Mouse (Mus musculus) midbrain, embryonic 11.5 days (tissue): Measurements from ENCODE around the gene Igf2r. TPM values are rescaled to one million over a fixed set of nuclear protein-coding genes. Genes with fewer than 3 reads are reported as not detected.

ENCODE experiments used
- ATAC-seq: fragments of 200-750 bp; cut with Nextera tagmentation; 2 replicates; pipeline ENCODE4 v1.8.0; 2017; ENCODE audit warnings: moderate TSS enrichment, moderate library complexity; ENCODE audit not compliant: low FRiP score
- DNase-seq: peaks from one replicate; pipeline ENCODE4 v3.0.0; 2015; ENCODE audit warnings: low spot score; ENCODE audit errors: missing footprints
- H3K27ac ChIP-seq: fragments of 300-500 bp; sonication (generic); 2 replicates; pipeline ENCODE4 v1.5.1; 2014; ENCODE audit warnings: low read depth, low read length
- H3K27me3 ChIP-seq: fragments of 300-500 bp; sonication (generic); 2 replicates; pipeline ENCODE4 v1.6.1; 2014; ENCODE audit warnings: mild to moderate bottlenecking, low read length, moderate library complexity, mixed read lengths; ENCODE audit not compliant: control insufficient read depth, insufficient read depth
- H3K36me3 ChIP-seq: fragments of 300-500 bp; sonication (generic); 2 replicates; pipeline ENCODE4 v1.6.1; 2014; ENCODE audit warnings: mild to moderate bottlenecking, low read length, moderate library complexity, mixed read lengths; ENCODE audit not compliant: control insufficient read depth, insufficient read depth
- H3K4me1 ChIP-seq: fragments of 300-500 bp; sonication (generic); 2 replicates; pipeline ENCODE4 v1.6.1; 2014; ENCODE audit warnings: low read length; ENCODE audit not compliant: control insufficient read depth, insufficient read depth
- H3K4me2 ChIP-seq: fragments of 300-500 bp; sonication (generic); 2 replicates; pipeline ENCODE4 v1.6.1; 2014; ENCODE audit warnings: mild to moderate bottlenecking, moderate library complexity
- H3K4me3 ChIP-seq: fragments of 300-500 bp; sonication (generic); 2 replicates; pipeline ENCODE4 v1.5.1; 2014; ENCODE audit warnings: low read depth, low read length
- H3K9ac ChIP-seq: fragments of 300-500 bp; sonication (generic); 2 replicates; pipeline ENCODE4 v1.6.1; 2014; ENCODE audit warnings: low read length
- H3K9me3 ChIP-seq: fragments of 300-500 bp; sonication (generic); 2 replicates; pipeline ENCODE4 v1.6.1; 2016; ENCODE audit warnings: low read length; ENCODE audit not compliant: control insufficient read depth
- WGBS: fragments of 180-500 bp; shearing (Covaris S2); extraction: QIAGEN DNeasy Blood & Tissue Kit; methylation state at CpG from one replicate; pipeline ENCODE4 v1.1.7; 2014; 5-methylcytosine and 5-hydroxymethylcytosine counted together
- polyA plus RNA-seq: library from polyadenylated mRNA; unstranded; fragments of >200 nt; fragmentation: Nextera tagmentation; extraction: Ambion mirVana; gene quantifications from 2 replicates; pipeline ENCODE4 v1.2.1, GENCODE M21; 2014

Igf2r gene
- polyA plus RNA-seq, 1 experiment from 2014 or later: 14.9 TPM

GRCm38 (mm10) chr17:12700373-12700772, 69.1 kb downstream of the Igf2r start:
- 93% methylated on average over 6 of the region's 6 CpGs for WGBS
- Histone ChIP-seq H3K27me3 (no peaks in the 10 kb centered on the region), H3K4me2 (no peak overlapping the region), H3K27ac (no peak overlapping the region), H3K36me3 (peaks cover 30% of the 10 kb centered on the region), H3K4me3 (no peak overlapping the region), H3K9ac (no peak overlapping the region), H3K9me3 (no peaks in the 10 kb centered on the region), H3K4me1 (no peaks in the 10 kb centered on the region)
- DNase-seq (no peak), ATAC-seq (no peak)

- H3K27me3 ChIP-seq: no peaks in the 10 kb centered on the region
- no peak overlapping the region for H3K4me3 ChIP-seq
- WGBS: 94% methylated on average over 7 of the region's 7 CpGs
- no peak overlapping the region for H3K4me2 ChIP-seq
- H3K36me3 ChIP-seq: peaks cover 26% of the 10 kb centered on the region
- H3K27ac ChIP-seq: no peak overlapping the region
- H3K9me3 ChIP-seq: no peaks in the 10 kb centered on the region
- H3K9ac ChIP-seq: no peak overlapping the region
- no peak for ATAC-seq
- H3K4me1 ChIP-seq: no peaks in the 10 kb centered on the region
- no peak for DNase-seq
Observed at GRCm38 (mm10) chr17:12691899-12692298, 77.6 kb downstream of the Igf2r start.

- Histone ChIP-seq H3K27me3 (no peaks in the 10 kb centered on the region), H3K4me3 (no peak overlapping the region), H3K4me1 (no peaks in the 10 kb centered on the region), H3K4me2 (no peak overlapping the region), H3K9me3 (no peaks in the 10 kb centered on the region), H3K27ac (no peak overlapping the region), H3K9ac (no peak overlapping the region), H3K36me3 (peaks cover 23% of the 10 kb centered on the region)
- ATAC-seq: no peak
- WGBS: 78% methylated on average over 3 of the region's 3 CpGs
- DNase-seq: no peak
Observed at GRCm38 (mm10) chr17:12689537-12689936, 79.9 kb downstream of the Igf2r start.

DNA sequence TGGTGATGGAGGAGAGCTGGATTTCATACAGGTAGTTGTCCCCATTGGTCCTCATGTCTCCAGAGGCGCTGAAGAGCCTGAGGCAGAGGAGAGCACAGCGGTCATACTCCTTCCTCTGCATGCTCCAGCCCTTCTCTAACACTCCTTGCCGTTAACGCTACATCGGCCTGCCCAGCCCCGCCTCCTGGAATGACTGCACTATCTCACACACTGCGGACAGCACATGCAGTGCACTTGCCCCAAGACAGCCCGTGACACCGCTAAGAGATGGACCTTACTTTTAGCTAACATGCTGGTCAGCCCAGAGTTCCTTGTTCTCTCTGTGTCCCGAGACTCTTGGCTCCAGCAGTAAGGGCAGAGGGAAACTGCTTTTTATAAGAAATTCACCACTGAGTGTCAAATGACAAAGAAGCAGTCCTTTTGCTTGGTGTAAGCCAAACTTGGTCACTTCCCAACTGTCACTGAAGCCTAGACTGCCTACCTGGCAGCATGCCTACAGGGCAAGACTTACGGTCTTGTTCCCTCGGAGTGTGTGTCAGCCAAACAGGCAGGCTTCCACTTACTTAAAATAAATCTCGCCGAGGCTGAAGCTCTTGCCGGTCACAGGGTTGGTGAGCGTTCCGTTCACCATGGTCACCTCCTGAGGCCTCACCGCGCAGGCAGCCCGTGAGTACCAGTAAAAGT, 80.9 kb downstream of the Igf2r start:
- no peaks in the 10 kb centered on the region for H3K9me3 ChIP-seq
- no peak overlapping the region for H3K4me2 ChIP-seq
- ATAC-seq (no peak), DNase-seq (peak; percentile 35)
- H3K27ac ChIP-seq: no peak overlapping the region
- H3K4me3 ChIP-seq: no peak overlapping the region
- H3K4me1 ChIP-seq: no peaks in the 10 kb centered on the region
- WGBS: 95% methylated on average over 20 of the region's 20 CpGs
- H3K36me3 ChIP-seq: peaks cover 22% of the 10 kb centered on the region
- no peak overlapping the region for H3K9ac ChIP-seq
- no peaks in the 10 kb centered on the region for H3K27me3 ChIP-seq

DNA sequence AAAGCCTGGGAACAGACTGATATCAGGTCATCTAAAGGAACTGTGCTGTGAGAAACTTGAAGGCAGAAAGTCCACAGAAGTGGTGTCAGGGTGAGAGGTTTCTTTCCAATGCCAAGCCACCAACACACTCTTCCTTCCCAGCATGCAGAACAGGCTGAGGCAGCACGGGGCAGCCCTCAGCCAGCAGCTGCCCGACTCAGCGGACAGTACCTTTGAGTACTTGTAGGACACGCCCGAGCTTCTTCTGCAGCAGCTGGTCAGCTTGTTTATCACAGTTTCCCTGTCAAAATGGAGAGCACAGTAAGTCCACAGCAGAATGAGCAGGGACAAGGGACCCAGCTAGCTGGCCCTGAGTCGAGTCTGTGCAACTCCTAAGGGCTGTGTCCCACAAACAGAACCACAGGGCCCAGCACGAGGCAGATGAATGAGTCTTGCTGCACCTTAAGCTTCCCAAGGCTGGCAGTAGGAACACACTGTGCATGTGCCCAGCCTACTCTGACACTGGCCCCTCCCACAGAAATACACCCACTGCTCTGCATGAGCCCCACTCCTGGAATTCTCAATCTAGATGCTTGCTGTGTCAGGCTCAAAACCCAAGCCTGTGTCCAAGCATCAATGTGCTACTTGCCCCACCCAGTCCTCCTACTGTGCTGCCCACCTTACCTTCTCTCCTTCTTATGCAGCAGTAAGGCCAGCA, 84.4 kb downstream of the Igf2r start:
- no peak overlapping the region for H3K27ac ChIP-seq
- peaks cover 11% of the 10 kb centered on the region for H3K36me3 ChIP-seq
- no peak overlapping the region for H3K4me3 ChIP-seq
- no peak overlapping the region for H3K9ac ChIP-seq
- no peak for ATAC-seq
- 86% methylated on average over 7 of the region's 7 CpGs for WGBS
- no peaks in the 10 kb centered on the region for H3K9me3 ChIP-seq
- no peak overlapping the region for H3K4me2 ChIP-seq
- no peaks in the 10 kb centered on the region for H3K27me3 ChIP-seq
- DNase-seq: no peak
- H3K4me1 ChIP-seq: no peaks in the 10 kb centered on the region

GRCm38 (mm10) chr17:12684412-12684811, 85.1 kb downstream of the Igf2r start:
- WGBS: 82% methylated on average over 4 of the region's 4 CpGs
- H3K4me3 ChIP-seq: no peak overlapping the region
- H3K36me3 ChIP-seq: peaks cover 10% of the 10 kb centered on the region
- no peaks in the 10 kb centered on the region for H3K4me1 ChIP-seq
- H3K9me3 ChIP-seq: no peaks in the 10 kb centered on the region
- H3K27me3 ChIP-seq: no peaks in the 10 kb centered on the region
- H3K9ac ChIP-seq: no peak overlapping the region
- no peak overlapping the region for H3K27ac ChIP-seq
- ATAC-seq: no peak
- H3K4me2 ChIP-seq: no peak overlapping the region
- no peak for DNase-seq

DNA sequence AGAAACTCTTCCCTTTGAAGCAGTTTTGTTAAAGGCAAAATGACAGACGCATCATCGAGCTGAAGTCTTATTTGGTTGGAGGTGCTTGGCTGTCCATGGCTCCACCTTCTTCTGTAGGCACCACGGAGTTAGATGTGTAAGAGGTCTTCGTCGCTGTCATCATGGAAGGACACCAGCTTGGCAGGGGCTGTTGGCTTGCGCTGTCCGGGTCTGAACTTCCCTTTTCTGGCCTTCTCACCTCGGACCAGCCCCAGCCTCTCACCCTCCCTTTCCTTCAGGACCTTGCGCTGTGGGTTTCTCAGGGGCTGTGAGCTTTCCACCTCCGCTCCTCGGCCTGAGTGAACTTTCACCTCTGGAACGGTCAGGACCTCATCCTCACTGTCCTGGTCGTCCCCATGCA, 85.9 kb downstream of the Igf2r start:
- no peak overlapping the region for H3K4me2 ChIP-seq
- H3K9me3 ChIP-seq: no peaks in the 10 kb centered on the region
- ATAC-seq (no peak), DNase-seq (no peak)
- peaks cover 10% of the 10 kb centered on the region for H3K36me3 ChIP-seq
- no peak overlapping the region for H3K4me3 ChIP-seq
- no peaks in the 10 kb centered on the region for H3K4me1 ChIP-seq
- no peak overlapping the region for H3K9ac ChIP-seq
- no peak overlapping the region for H3K27ac ChIP-seq
- WGBS: 94% methylated on average over 13 of the region's 13 CpGs
- no peaks in the 10 kb centered on the region for H3K27me3 ChIP-seq

DNA sequence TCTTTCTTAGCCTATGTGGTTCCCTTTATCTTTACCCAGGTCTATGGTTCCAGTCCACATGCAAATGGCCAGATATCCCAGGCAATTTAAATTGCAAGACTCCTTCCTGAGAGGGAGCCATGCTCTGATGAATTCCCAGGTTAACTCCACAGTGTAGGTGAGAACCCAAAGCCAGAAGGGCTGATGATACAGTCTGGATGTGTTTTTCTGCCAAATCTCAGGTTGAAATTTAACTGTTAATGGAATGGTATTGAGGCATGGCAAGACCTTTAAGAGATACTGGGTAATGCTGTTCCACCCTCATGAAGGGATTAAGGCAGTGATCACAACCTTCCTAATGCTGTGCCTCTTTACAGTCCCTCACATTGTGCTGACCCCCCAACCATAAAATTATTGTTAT, 91.2 kb downstream of the Igf2r start:
- no peak overlapping the region for H3K4me3 ChIP-seq
- H3K27me3 ChIP-seq: no peaks in the 10 kb centered on the region
- H3K9me3 ChIP-seq: no peaks in the 10 kb centered on the region
- no peaks in the 10 kb centered on the region for H3K4me1 ChIP-seq
- no peaks in the 10 kb centered on the region for H3K36me3 ChIP-seq
- H3K9ac ChIP-seq: no peak overlapping the region
- no peak for ATAC-seq
- no peak overlapping the region for H3K4me2 ChIP-seq
- H3K27ac ChIP-seq: no peak overlapping the region
- DNase-seq: no peak

DNA sequence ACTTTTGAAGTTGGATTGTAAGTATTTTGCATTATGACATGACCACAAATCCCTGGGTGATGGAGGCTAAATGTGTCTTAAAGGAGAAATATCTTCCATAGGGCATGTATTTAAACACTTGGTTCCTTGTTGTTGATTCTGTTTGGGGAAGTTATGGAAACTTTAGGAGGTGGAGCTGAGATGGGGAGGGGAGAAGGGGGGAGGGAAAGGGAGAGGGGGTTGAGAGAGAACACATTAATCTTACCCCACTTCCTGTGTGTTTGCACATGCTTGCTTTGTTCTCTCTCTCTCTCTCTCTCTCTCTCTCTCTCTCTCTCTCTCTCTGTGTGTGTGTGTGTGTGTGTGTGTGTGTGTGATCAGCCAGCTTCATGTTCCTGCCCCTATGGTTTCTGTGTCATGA, 92.3 kb downstream of the Igf2r start:
- H3K4me3 ChIP-seq: no peak overlapping the region
- H3K36me3 ChIP-seq: no peaks in the 10 kb centered on the region
- H3K4me2 ChIP-seq: no peak overlapping the region
- no peak for ATAC-seq
- H3K27ac ChIP-seq: no peak overlapping the region
- no peak for DNase-seq
- no peaks in the 10 kb centered on the region for H3K27me3 ChIP-seq
- no peaks in the 10 kb centered on the region for H3K4me1 ChIP-seq
- H3K9me3 ChIP-seq: no peaks in the 10 kb centered on the region
- no peak overlapping the region for H3K9ac ChIP-seq
